8 mouse cellular contexts compared by ENCODE assay signal in genomic region chr7:99535741-99536501, GRCm38 (mm10). TPM values are rescaled to one million over a fixed set of nuclear protein-coding genes. Genes with fewer than 3 reads are reported as not detected.
DNase-seq lines count a peak whose midpoint lies in the region; ATAC-seq and TF ChIP-seq lines count a peak whose summit lies in the region.

No protein-coding gene starts in this region.

- no peak for TF ChIP-seq CTCF in MEL (IDR thresholded peaks at IDR 0.05 in 2 of 3, conservative IDR thresholded peaks at IDR 0.05 in 1 of 3; ENCODE audit: control insufficient read depth in 1 of 3, insufficient read depth in 1 of 3, low read depth in 2 of 3, low read length in 3 of 3, poor library complexity in 1 of 3, severe bottlenecking in 1 of 3)

- H3K79me2 ChIP-seq in MEL (ENCODE audit: control insufficient read depth, insufficient read depth, low read length, poor library complexity): peaks cover 43% of the 10 kb centered on the region

- H3K9me3 ChIP-seq in kidney, embryonic 15.5 days (replicated peaks): no peaks in the 10 kb centered on the region
- no peaks in the 10 kb centered on the region for H3K9me3 ChIP-seq in MEL (replicated peaks; ENCODE audit: insufficient read depth, low read length)
- no peaks in the 10 kb centered on the region for H3K9me3 ChIP-seq in intestine, embryonic 15.5 days

- H3K36me3 ChIP-seq in kidney, embryonic 15.5 days: no peaks in the 10 kb centered on the region
- peaks cover 0 to 52% of the 10 kb centered on the region in 2 experiments; a peak in 2 of 4 replicates for H3K36me3 ChIP-seq in MEL (ENCODE audit: control insufficient read depth in 1 of 2, insufficient read depth in 2 of 2, low read length in 2 of 2)
- H3K36me3 ChIP-seq in intestine, embryonic 15.5 days: no peaks in the 10 kb centered on the region

- TF ChIP-seq RAD21 in MEL (IDR thresholded peaks at IDR 0.05; ENCODE audit: low read depth, low read length): no peak

- peak overlapping the region; percentile 93 for H3K27ac ChIP-seq in kidney, embryonic 15.5 days
- peak overlapping the region; percentile 99 for H3K27ac ChIP-seq in MEL (ENCODE audit: control insufficient read depth, low read depth, low read length)
- peak overlapping the region; percentile 93 for H3K27ac ChIP-seq in intestine, embryonic 15.5 days

- 13% methylated on average over 40 of the region's 46 CpGs for WGBS in kidney, embryonic 15.5 days
- WGBS in intestine, embryonic 15.5 days: 9% methylated on average over 46 of the region's 46 CpGs

- H3K4me3 ChIP-seq in kidney, embryonic 15.5 days (replicated peaks): peak overlapping the region; percentile 80
- peak overlapping the region; percentile 71 to 92 for H3K4me3 ChIP-seq in MEL (ENCODE audit: control insufficient read depth in 1 of 2, insufficient read depth in 1 of 2, low read depth in 2 of 2, low read length in 2 of 2)
- peak overlapping the region; percentile 76 for H3K4me3 ChIP-seq in intestine, embryonic 15.5 days (replicated peaks)

- DNase-seq in kidney, postnatal 14 days: no peak
- peak; percentile 76 for DNase-seq in MEL (ENCODE audit: low read depth, low spot score)
- peak; percentile 52 to 58 for DNase-seq in lung, postnatal 4 days
- DNase-seq in spleen, postnatal 10 days (ENCODE audit: low spot score in 2 of 2): peak; percentile 62 to 72
- no peak for DNase-seq in ovary, postnatal 10 days (ENCODE audit: low spot score)

- H3K9ac ChIP-seq in kidney, embryonic 15.5 days: peak overlapping the region; percentile 82
- H3K9ac ChIP-seq in MEL (ENCODE audit: control insufficient read depth, low read depth, low read length, poor library complexity, severe bottlenecking): peak overlapping the region; percentile 89
- peak overlapping the region; percentile 81 for H3K9ac ChIP-seq in intestine, embryonic 15.5 days

- no peaks in the 10 kb centered on the region for H3K27me3 ChIP-seq in kidney, embryonic 15.5 days
- H3K27me3 ChIP-seq in MEL (ENCODE audit: control insufficient read depth in 1 of 2, insufficient read depth in 2 of 2, low read length in 2 of 2): no peaks in the 10 kb centered on the region
- H3K27me3 ChIP-seq in intestine, embryonic 15.5 days (replicated peaks): no peaks in the 10 kb centered on the region

- TF ChIP-seq POLR2A in MEL (IDR thresholded peaks at IDR 0.05; ENCODE audit: control insufficient read depth in 1 of 2, insufficient read depth in 1 of 2, low read depth in 1 of 2, low read length in 2 of 2, poor library complexity in 1 of 2): no peak; a peak in 1 of 4 replicates

- no peak for TF ChIP-seq EP300 in MEL (IDR thresholded peaks at IDR 0.05; ENCODE audit: low read depth in 1 of 2, low read length in 2 of 2)

- ATAC-seq in kidney, embryonic 15.5 days (replicated peaks; ENCODE audit: low FRiP score): peak; percentile 31
- ATAC-seq in erythroblast, adult 5-6 weeks (replicated peaks; ENCODE audit: low FRiP score, poor library complexity, severe bottlenecking): peak; percentile 28
- ATAC-seq in intestine, embryonic 15.5 days: peak; percentile 37

- H3K4me1 ChIP-seq in kidney, embryonic 15.5 days: peaks cover 59% of the 10 kb centered on the region
- peaks cover 19 to 65% of the 10 kb centered on the region in 2 experiments for H3K4me1 ChIP-seq in MEL (ENCODE audit: control insufficient read depth in 1 of 2, insufficient read depth in 2 of 2, low read length in 2 of 2)
- peaks cover 53% of the 10 kb centered on the region for H3K4me1 ChIP-seq in intestine, embryonic 15.5 days (replicated peaks)

- peak overlapping the region; percentile 94 for H3K4me2 ChIP-seq in kidney, embryonic 15.5 days
- peak overlapping the region; percentile 92 for H3K4me2 ChIP-seq in intestine, embryonic 15.5 days (replicated peaks)

TF ChIP-seq in MEL, 35 proteins besides CTCF, POLR2A, EP300 and RAD21:
- TF ChIP-seq POLR2AphosphoS5 (IDR thresholded peaks at IDR 0.05; ENCODE audit: borderline replicate concordance, low read depth, low read length) (peak; percentile 70; the same call in 1 of the 2 replicates), MAX (IDR thresholded peaks at IDR 0.05; ENCODE audit: low read length) (peak; percentile 29; the same call in 1 of the 2 replicates), MYC (IDR thresholded peaks at IDR 0.05; ENCODE audit: low read depth, low read length) (peak; percentile 26; the same call in 1 of the 2 replicates), SIN3A (IDR thresholded peaks at IDR 0.05; ENCODE audit: low read length) (peak; percentile 62; the same call in 1 of the 2 replicates), MXI1 (IDR thresholded peaks at IDR 0.05; ENCODE audit: low read depth, low read length) (peak; percentile 77), TAL1 (IDR thresholded peaks at IDR 0.05; ENCODE audit: low read length) (no peak), CHD1 (IDR thresholded peaks at IDR 0.05; ENCODE audit: low read depth, low read length) (no peak), ZNF384 (IDR thresholded peaks at IDR 0.05; ENCODE audit: low read depth, low read length) (no peak), NRF1 (IDR thresholded peaks at IDR 0.05; ENCODE audit: insufficient read depth, low read depth, low read length, poor library complexity, severe bottlenecking) (no peak), MAFK (IDR thresholded peaks at IDR 0.05; ENCODE audit: borderline replicate concordance, low read depth, low read length) (no peak), MAZ (IDR thresholded peaks at IDR 0.05; ENCODE audit: low read depth, low read length) (no peak), TCF12 (IDR thresholded peaks at IDR 0.05; ENCODE audit: low read depth, low read length) (0 out of 2 replicates have a peak, but pooled peaks have one; percentile 5)
TF ChIP-seq in MEL: peak in this region for 6.

RNA-seq across cellular contexts. Expression of gene Arrb1, which starts 0.7 kb away (rescaled TPM):
- polyA plus RNA-seq in kidney, embryonic 15.5 days (2015; fragmentation: Nextera tagmentation; extraction: Ambion mirVana): 9.4 and 11.7 TPM in 2 replicates
- 44.3 and 62.7 TPM in 2 replicates for total RNA-seq in MEL (2012; rRNA removed)
- 10 to 100 TPM; 27.0 to 67.7 TPM for polyA plus RNA-seq in MEL (2012; ENCODE audit: insufficient read depth in 1 of 2, insufficient read length in 2 of 2, low read depth in 1 of 2, low replicate concordance in 2 of 2, missing spikeins in 1 of 2)
- 185 and 204 TPM in 2 replicates for total RNA-seq in erythroblast, adult 5-6 weeks (2015; ENCODE audit: low replicate concordance)
- total RNA-seq in erythroblast, adult 5-6 weeks (2017; ENCODE audit: low replicate concordance): 636 and 742 TPM in 2 replicates
- 8.5 and 9.0 TPM in 2 replicates for polyA plus RNA-seq in intestine, embryonic 15.5 days (2015; fragmentation: Nextera tagmentation; extraction: Ambion mirVana)

RNA-seq across cellular contexts. Expression of gene Rps3, which starts 52.4 kb away (rescaled TPM):
- 765 and 856 TPM in 2 replicates for polyA plus RNA-seq in kidney, embryonic 15.5 days (2015; fragmentation: Nextera tagmentation; extraction: Ambion mirVana)
- 2,066 and 2,287 TPM in 2 replicates for total RNA-seq in MEL (2012; rRNA removed)
- polyA plus RNA-seq in MEL (2012; ENCODE audit: insufficient read depth in 1 of 2, insufficient read length in 2 of 2, low read depth in 1 of 2, low replicate concordance in 2 of 2, missing spikeins in 1 of 2): 1,000 to 10,000 TPM in 1 of 2 experiments, 100 to 1,000 TPM in 1; 157 to 1,899 TPM
- 292 and 308 TPM in 2 replicates for total RNA-seq in erythroblast, adult 5-6 weeks (2015; ENCODE audit: low replicate concordance)
- 237 and 436 TPM in 2 replicates for total RNA-seq in erythroblast, adult 5-6 weeks (2017; ENCODE audit: low replicate concordance)
- polyA plus RNA-seq in intestine, embryonic 15.5 days (2015; fragmentation: Nextera tagmentation; extraction: Ambion mirVana): 810 and 875 TPM in 2 replicates

Comparison
In these comparisons a context has a peak if more than half of its experiments do, and no peak if none do; other contexts are left out.
1. DNase-seq: peak in MEL (single experiment), lung, postnatal 4 days (2 of 2) and spleen, postnatal 10 days (2 of 2); none in kidney, postnatal 14 days (single experiment) and ovary, postnatal 10 days (single experiment).
2. Peak in every context shown above with its lines, with median percentiles within 50 percentile points of each other: ATAC-seq, H3K27ac ChIP-seq, H3K4me3 ChIP-seq and H3K9ac ChIP-seq.